Mouse (Mus musculus) testis, adult 2 months (tissue): Measurements from ENCODE around the gene Clic4.

Source experiments
- CTCF ChIP-seq: fragments of 200-500 bp; IDR thresholded peaks from 2 replicates; pipeline ENCODE4 v1.5.1; 2012; ENCODE audit warnings: low read depth, mild to moderate bottlenecking, inconsistent platforms, low read length, moderate library complexity; ENCODE audit not compliant: control insufficient read depth, insufficient read depth, insufficient replicate concordance
- POLR2A ChIP-seq: fragments of 200-500 bp; IDR thresholded peaks from 2 replicates; pipeline ENCODE4 v1.6.1; 2012; ENCODE audit warnings: low read depth, mild to moderate bottlenecking, inconsistent platforms, low read length, moderate library complexity; ENCODE audit not compliant: control insufficient read depth

- TF ChIP-seq CTCF (no peak), POLR2A (no peak)
Observed at GRCm38 (mm10) chr4:135315287-135315686, 42.7 kb upstream of the Clic4 start.
